Mouse (Mus musculus): ENCODE data around the gene Bola1. TPM values are rescaled to one million over a fixed set of nuclear protein-coding genes. Genes with fewer than 3 reads are reported as not detected.
"Not testable (repeated sequence)": the region's sequence is repeated elsewhere in the genome, so short reads cannot be mapped to it uniquely, and the experiment has no call there.

Bola1 gene
- total and polyA plus RNA-seq, 3 experiments, result 47.6 to 57.0 (median 56.5) TPM

DNA sequence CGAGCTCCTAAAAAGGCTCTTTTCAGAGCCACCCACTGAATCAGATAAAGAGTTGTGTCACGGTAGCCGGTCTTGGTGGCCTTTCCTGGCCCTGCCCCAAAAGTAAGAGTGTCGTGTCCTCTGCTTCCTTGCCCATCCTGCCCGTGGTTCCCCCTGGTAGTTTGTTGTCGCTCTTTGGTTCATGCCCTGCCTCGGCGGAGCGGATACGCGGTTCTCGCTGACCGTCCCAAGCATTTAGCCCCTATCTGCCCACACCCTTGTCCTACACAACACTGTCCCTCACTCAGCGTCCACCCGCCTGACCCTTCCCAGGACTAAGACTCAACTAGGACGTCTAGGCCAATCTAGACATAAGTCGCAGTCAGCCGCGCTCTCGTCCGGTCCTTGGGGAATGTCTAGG is 26.5 kb upstream of the Bola1 start:
- in situ Hi-C loops (cut with MboI; ENCODE audit: low pct_ligation_motif_present, low pct_unique_long_range_greater_than_20kb, low sequenced_read_pairs); H3K36me3 ChIP-seq (replicated peaks in 1 of 2; ENCODE audit: control insufficient read depth in 1 of 2, insufficient read depth in 1 of 2, low read length in 1 of 2); dilution Hi-C loops (cut with MboI; ENCODE audit: extremely low pct_ligation_motif_present, extremely low pct_unique_long_range_greater_than_20kb, low sequenced_read_pairs); H3K9me3 ChIP-seq (replicated peaks; ENCODE audit: low read length); H3K79me2 ChIP-seq (replicated peaks; ENCODE audit: control insufficient read depth, extremely low read depth, insufficient read depth, poor library complexity, severe bottlenecking); H3K27me3 ChIP-seq (replicated peaks); H3K4me2 ChIP-seq (ENCODE audit: insufficient read depth, low read depth, poor library complexity, severe bottlenecking); DNase-seq (ENCODE audit: extremely low read depth): not testable (repeated sequence)
- H3K9ac ChIP-seq (ENCODE audit: insufficient read depth, low read depth), result peak overlapping the region; percentile 62; the same call in 1 of the 2 replicates
- H3K4me1 ChIP-seq (ENCODE audit: control insufficient read depth in 1 of 2, insufficient read depth in 2 of 2), result peaks cover 10 to 36% of the 10 kb centered on the region in 2 experiments
- TF ChIP-seq POLR2A (IDR thresholded peaks at IDR 0.05; ENCODE audit: low read depth, low read length) (peak; percentile 54), POLR2AphosphoS2 (IDR thresholded peaks at IDR 0.05; ENCODE audit: low read depth, low read length) (peak; percentile 76), ZMIZ1 (IDR thresholded peaks at IDR 0.05; ENCODE audit: low read depth, low read length) (0 out of 2 replicates have a peak, but pooled peaks have one; percentile 34)
- peak overlapping the region; percentile 30 to 69 (median 33) for H3K4me3 ChIP-seq (replicated peaks in 1 of 3; ENCODE audit: low read depth in 2 of 3, low read length in 2 of 3, poor library complexity in 1 of 3)
- H3K27ac ChIP-seq (ENCODE audit: insufficient read depth, low read depth), result peak overlapping the region; percentile 95

DNA sequence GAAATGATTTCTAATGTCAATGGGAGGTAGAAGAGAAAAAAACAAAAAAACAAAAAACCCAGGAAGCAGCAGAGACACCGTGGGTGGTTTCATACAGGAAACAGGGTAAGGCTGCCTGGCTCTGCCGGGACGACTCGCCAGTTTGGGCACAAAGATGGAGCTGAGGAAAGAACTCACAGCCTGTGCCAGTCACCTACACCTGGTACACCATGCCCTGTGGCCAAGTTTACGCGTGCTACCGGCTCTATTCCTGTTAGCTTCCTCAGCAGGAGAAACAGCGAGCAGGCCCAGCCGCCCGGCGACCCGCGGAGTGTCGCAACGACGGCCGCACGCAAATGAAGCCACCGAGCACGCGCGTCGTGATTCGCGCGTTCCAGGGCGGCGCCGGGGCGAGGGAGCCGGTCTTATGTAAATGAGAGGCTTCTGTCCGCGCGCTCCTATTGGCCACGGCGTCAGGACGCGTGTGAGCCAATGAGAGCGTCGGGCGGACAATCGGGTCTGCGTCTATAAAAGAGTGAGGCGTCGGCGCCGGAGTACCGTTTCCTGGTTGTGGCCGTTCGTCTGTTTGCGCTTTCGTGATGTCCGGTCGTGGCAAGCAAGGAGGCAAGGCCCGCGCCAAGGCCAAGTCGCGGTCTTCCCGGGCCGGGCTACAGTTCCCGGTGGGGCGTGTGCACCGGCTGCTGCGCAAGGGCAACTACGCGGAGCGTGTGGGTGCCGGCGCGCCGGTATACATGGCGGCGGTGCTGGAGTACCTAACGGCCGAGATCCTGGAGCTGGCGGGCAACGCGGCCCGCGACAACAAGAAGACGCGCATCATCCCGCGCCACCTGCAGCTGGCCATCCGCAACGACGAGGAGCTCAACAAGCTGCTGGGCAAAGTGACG is 25.7 kb upstream of the Bola1 start, which contains the start of gene Hist2h2aa1:
Gene Hist2h2aa1, plus strand, starts transcription at position 495 of the 884 bp plus-strand sequence.
- peak; percentile 72 for DNase-seq (ENCODE audit: extremely low read depth)
- H3K36me3 ChIP-seq (replicated peaks in 1 of 2; ENCODE audit: control insufficient read depth in 1 of 2, insufficient read depth in 1 of 2, low read length in 1 of 2), result not testable (repeated sequence)
- H3K4me3 ChIP-seq (replicated peaks in 1 of 3; ENCODE audit: low read depth in 2 of 3, low read length in 2 of 3, poor library complexity in 1 of 3), result peak within 1 kb of the TSS; percentile 66 to 73 (median 69)

DNA sequence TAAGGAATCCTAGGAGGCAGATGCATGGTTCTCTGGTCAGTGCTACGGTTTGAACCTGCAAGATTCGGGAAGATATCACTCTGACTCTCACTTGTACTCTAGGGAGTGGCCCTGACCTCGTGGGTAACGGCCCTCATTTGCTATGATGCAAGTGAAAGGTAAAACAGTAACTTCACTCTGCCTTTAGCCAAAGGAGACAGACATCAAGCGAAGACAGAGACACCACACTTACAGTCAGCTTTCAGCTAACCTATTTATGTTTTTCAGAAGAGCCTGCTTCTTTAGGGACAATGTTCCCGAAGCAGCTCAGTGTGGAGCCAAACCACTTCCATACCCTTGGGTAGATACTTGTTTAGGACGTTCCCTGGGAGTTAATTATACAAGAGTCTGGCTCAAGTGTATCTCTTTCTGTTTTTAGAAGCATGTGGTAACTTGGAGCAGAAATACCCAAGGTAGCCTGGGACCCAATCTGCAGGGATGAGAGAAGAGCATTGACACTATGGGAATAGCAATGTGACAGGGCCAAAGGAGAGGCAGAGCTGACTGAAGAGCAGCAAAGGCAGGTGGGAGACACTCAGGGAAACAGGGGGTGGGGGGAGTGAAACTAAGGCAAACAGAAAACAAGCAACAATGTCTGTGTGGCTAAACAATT is 24.5 kb upstream of the Bola1 start:
- no peaks in the 10 kb centered on the region for H3K36me3 ChIP-seq (replicated peaks in 1 of 2; ENCODE audit: control insufficient read depth in 1 of 2, insufficient read depth in 1 of 2, low read length in 1 of 2)
- H3K4me1 ChIP-seq (ENCODE audit: control insufficient read depth in 1 of 2, insufficient read depth in 2 of 2), result peaks cover 10 to 36% of the 10 kb centered on the region in 2 experiments
- TF ChIP-seq HCFC1 (IDR thresholded peaks at IDR 0.05; ENCODE audit: low read depth, low read length), result no peak; the same call in 1 of the 2 replicates
- peak; percentile 53; the same call in 1 of the 2 replicates for TF ChIP-seq NELFE (IDR thresholded peaks at IDR 0.05; ENCODE audit: low read depth, low read length)
- no peak for TF ChIP-seq ZNF384 (IDR thresholded peaks at IDR 0.05; ENCODE audit: low read depth, low read length)
- TF ChIP-seq MAX (IDR thresholded peaks at IDR 0.05; ENCODE audit: low read length), result peak; percentile 54
- no peak for TF ChIP-seq CHD2 (IDR thresholded peaks at IDR 0.05; ENCODE audit: low read length)
- no peak for TF ChIP-seq RAD21 (IDR thresholded peaks at IDR 0.05; ENCODE audit: low read depth, low read length)
- peak; percentile 52; the same call in 1 of the 2 replicates for TF ChIP-seq SIN3A (IDR thresholded peaks at IDR 0.05; ENCODE audit: low read length)
- TF ChIP-seq IRF4 (IDR thresholded peaks at IDR 0.05; ENCODE audit: low read depth, low read length), result peak; percentile 37; the same call in 1 of the 2 replicates
- peak; percentile 47; the same call in 1 of the 2 replicates for TF ChIP-seq ZMIZ1 (IDR thresholded peaks at IDR 0.05; ENCODE audit: low read depth, low read length)
- TF ChIP-seq UBTF (IDR thresholded peaks at IDR 0.05; ENCODE audit: low read depth, low read length), result no peak
- TF ChIP-seq TCF12 (IDR thresholded peaks at IDR 0.05; ENCODE audit: low read depth, low read length), result peak; percentile 55
- TF ChIP-seq MYC (IDR thresholded peaks at IDR 0.05; ENCODE audit: low read depth, low read length), result peak; percentile 84
- TF ChIP-seq TBP (conservative IDR thresholded peaks at IDR 0.05; ENCODE audit: low read depth, low read length), result peak; percentile 58; the same call in 1 of the 2 replicates
- 0 out of 2 replicates have a peak, but pooled peaks have one; percentile 5 for TF ChIP-seq JUND (conservative IDR thresholded peaks at IDR 0.05; ENCODE audit: low read depth, low read length)
- TF ChIP-seq RCOR1 (conservative IDR thresholded peaks at IDR 0.05; ENCODE audit: low read depth, low read length), result no peak

More for the DNA sequence above, 25.7 kb upstream of the Bola1 start, which contains the start of gene Hist2h2aa1:
- in situ Hi-C loops (cut with MboI; ENCODE audit: low pct_ligation_motif_present, low pct_unique_long_range_greater_than_20kb, low sequenced_read_pairs); H3K9me3 ChIP-seq (replicated peaks; ENCODE audit: low read length); H3K27me3 ChIP-seq (replicated peaks); dilution Hi-C loops (cut with MboI; ENCODE audit: extremely low pct_ligation_motif_present, extremely low pct_unique_long_range_greater_than_20kb, low sequenced_read_pairs); H3K79me2 ChIP-seq (replicated peaks; ENCODE audit: control insufficient read depth, extremely low read depth, insufficient read depth, poor library complexity, severe bottlenecking): not testable (repeated sequence)
- Histone ChIP-seq H3K4me2 (ENCODE audit: insufficient read depth, low read depth, poor library complexity, severe bottlenecking) (peak within 1 kb of the TSS; percentile 59), H3K4me1 (ENCODE audit: control insufficient read depth in 1 of 2, insufficient read depth in 2 of 2) (peaks cover 10 to 36% of the 10 kb centered on the region in 2 experiments), H3K9ac (ENCODE audit: insufficient read depth, low read depth) (peak within 1 kb of the TSS; percentile 87), H3K27ac (ENCODE audit: insufficient read depth, low read depth) (peak within 1 kb of the TSS; percentile 95)
- TF ChIP-seq MXI1 (IDR thresholded peaks at IDR 0.05; ENCODE audit: low read depth, low read length) (peak; percentile 75), BHLHE40 (IDR thresholded peaks at IDR 0.05; ENCODE audit: low read depth, low read length) (0 out of 2 replicates have a peak, but pooled peaks have one; percentile 19), NRF1 (IDR thresholded peaks at IDR 0.05; ENCODE audit: low read depth, low read length) (peak; percentile 52), TCF12 (IDR thresholded peaks at IDR 0.05; ENCODE audit: low read depth, low read length) (peak; percentile 85), ELF1 (IDR thresholded peaks at IDR 0.05; ENCODE audit: low read depth, low read length) (peak; percentile 66; the same call in 1 of the 2 replicates), ZMIZ1 (IDR thresholded peaks at IDR 0.05; ENCODE audit: low read depth, low read length) (peak; percentile 64), ZNF384 (IDR thresholded peaks at IDR 0.05; ENCODE audit: low read depth, low read length) (peak; percentile 81), TBP (conservative IDR thresholded peaks at IDR 0.05; ENCODE audit: low read depth, low read length) (0 out of 2 replicates have a peak, but pooled peaks have one; percentile 57), HCFC1 (IDR thresholded peaks at IDR 0.05; ENCODE audit: low read depth, low read length) (peak; percentile 11), POLR2A (IDR thresholded peaks at IDR 0.05; ENCODE audit: low read depth, low read length) (peak; percentile 67), NELFE (IDR thresholded peaks at IDR 0.05; ENCODE audit: low read depth, low read length) (0 out of 2 replicates have a peak, but pooled peaks have one; percentile 35)

More for the DNA sequence above, 24.5 kb upstream of the Bola1 start:
- no peaks in the 10 kb centered on the region for H3K9me3 ChIP-seq (replicated peaks; ENCODE audit: low read length)
- peak; percentile 54 for DNase-seq (ENCODE audit: extremely low read depth)
- no peaks in the 10 kb centered on the region for H3K27me3 ChIP-seq (replicated peaks)
- peak overlapping the region; percentile 95 for H3K27ac ChIP-seq (ENCODE audit: insufficient read depth, low read depth)
- H3K4me2 ChIP-seq (ENCODE audit: insufficient read depth, low read depth, poor library complexity, severe bottlenecking), result peak overlapping the region; percentile 59
- no peaks in the 10 kb centered on the region for H3K79me2 ChIP-seq (replicated peaks; ENCODE audit: control insufficient read depth, extremely low read depth, insufficient read depth, poor library complexity, severe bottlenecking)
- dilution Hi-C loops (cut with MboI; ENCODE audit: extremely low pct_ligation_motif_present, extremely low pct_unique_long_range_greater_than_20kb, low sequenced_read_pairs), result no loop called here
- peak overlapping the region; percentile 87 for H3K9ac ChIP-seq (ENCODE audit: insufficient read depth, low read depth)
- in situ Hi-C loops (cut with MboI; ENCODE audit: low pct_ligation_motif_present, low pct_unique_long_range_greater_than_20kb, low sequenced_read_pairs), result no loop called here
- H3K4me3 ChIP-seq (replicated peaks in 1 of 3; ENCODE audit: low read depth in 2 of 3, low read length in 2 of 3, poor library complexity in 1 of 3), result peak overlapping the region; percentile 65 to 73 (median 66)

All from CH12.LX (cell line).